Mouse (Mus musculus): ENCODE data around the gene Smco4.

GRCm38 (mm10) chr9:15525246-15525645, 32.0 kb downstream of the Smco4 start:
- TF ChIP-seq CTCF (IDR thresholded peaks at IDR 0.05; ENCODE audit: control insufficient read depth, insufficient read depth, insufficient read length) (no peak), CEBPB (IDR thresholded peaks at IDR 0.05; ENCODE audit: low read depth) (no peak)

Measured in C2C12 (cell line).